Mouse (Mus musculus): ENCODE results near the gene Cdx2.

Gene Cdx2

DNA sequence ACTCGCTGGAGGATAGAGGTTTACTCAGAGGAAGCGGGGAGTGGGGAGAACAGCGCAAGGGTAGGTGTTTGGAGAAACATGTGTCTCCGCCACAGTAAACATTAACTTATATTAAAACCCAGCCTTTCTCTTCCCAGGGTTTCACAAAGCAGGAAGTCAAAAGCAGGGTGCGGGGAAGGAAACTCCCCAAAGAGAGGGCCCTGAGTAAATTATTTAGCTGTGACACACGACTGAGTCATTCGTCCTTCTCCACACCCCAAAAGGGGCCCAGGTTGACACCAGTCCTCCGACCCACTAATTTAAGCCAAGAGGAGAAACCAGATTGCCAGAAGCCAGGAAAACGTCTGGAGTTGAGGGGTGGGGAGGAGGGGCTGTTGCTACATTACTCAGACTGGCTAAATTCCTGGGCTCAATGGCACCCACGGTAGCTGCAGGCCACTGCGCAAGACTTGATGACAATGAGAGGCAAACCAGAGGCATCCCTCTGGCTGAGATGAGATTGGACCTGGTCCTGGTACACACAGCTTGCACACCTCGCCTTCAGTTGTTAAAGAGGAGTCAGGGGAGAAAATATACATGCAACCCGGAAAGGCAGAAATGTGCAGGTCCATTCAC lies 14.5 kb downstream of the Cdx2 start:
- no peak for DNase-seq (ENCODE audit: low read depth, low spot score)

DNA sequence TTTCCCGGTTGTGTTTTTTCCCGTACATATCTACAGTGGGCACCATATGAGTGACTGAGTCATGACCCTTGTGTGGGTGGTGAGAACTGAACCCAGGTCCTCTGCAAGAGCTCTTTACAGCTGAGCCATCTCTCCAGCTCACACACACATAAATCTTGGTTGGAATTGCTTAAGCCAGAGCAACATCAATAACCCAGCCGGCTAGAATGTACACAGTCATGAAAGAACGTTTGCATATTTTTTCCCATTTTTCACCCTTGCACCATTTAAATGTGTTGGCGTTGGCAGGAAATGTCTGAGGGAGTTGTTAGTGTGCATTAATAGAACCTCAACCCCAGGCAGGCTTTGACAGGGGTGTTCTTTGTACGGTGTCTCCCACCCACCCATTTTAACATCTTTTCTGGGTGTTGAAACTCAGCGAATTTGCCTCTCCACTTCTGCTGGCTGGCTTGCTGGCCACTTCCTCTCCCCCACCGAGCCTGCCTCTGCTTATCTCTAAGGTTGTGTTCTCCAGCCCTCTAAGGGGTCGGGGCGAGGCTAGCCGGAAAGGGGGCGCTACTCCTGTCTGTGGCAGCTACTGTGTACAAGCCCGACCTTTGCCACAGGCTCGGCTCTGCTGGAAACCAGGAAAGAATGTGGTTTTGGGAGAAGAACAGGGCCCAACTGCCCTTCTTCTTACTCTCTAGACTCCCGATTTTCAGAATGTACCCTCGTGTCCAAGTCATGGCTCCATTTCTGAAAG lies 15.1 kb downstream of the Cdx2 start:
- no peak for DNase-seq (ENCODE audit: low read depth, low spot score)

- DNase-seq (ENCODE audit: low read depth, low spot score) = peak; percentile 52
Observed at GRCm38 (mm10) chr5:147284365-147284764, 22.7 kb downstream of the Cdx2 start.

DNA sequence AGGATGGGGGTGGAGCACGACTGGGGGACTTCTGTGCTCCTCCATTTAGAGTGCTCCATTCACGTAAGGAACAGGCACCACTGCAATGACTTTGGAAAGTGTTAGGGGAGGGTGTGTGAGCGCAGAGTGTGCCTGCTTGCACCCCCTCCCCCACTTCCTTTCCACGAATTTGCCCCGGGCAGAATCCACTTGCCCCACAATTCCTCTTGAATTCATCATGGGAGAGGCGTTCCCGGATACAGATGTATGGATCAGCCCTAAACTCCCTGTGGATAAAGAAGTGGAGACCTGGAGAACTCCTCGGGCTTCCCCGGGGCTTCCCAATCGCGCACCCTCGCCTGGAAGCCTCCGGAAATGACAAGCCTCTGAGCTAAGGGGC lies 29.5 kb downstream of the Cdx2 start:
- peak; percentile 87 for DNase-seq (ENCODE audit: low read depth, low spot score)

DNA sequence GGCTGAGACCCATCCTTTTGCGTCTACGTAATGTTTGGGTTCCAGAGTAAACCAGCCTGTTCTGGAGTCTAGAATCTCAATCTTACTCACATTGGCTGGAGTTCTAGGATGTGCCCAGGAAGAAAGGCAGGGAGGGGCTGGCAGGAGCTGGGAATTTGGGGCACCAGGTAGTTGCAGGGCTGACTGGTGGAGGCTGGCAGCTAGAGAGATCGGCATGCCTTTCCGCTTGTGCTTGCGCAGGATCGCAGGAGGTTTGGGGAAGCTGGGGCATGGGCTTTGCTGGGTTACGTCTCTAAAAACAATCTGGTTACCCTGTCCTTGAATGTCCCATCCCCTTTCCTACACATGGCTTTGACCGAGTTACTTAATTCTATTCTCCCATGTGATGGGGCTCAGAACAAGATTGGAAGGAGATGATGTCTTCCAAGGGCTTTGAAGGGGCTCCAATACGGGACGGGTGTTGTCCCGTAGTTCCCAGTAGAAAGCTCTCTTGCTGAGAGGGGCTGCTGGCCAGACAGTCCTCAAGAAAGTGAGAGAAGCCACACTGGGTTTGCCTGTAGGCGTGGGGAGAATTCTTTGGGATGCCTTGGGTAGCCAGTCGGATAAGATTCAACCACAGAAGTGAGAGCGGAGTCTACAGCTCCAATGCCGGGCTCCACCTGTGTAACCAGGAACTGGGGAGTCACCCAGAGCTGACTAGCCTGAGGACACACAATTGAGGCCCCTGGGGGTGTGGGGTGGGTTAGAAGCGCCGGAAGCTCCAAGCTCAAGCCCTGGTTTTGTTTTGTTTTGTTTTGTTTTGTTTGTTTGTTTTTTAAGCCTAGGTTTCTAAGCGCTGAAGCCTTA lies 30.1 kb downstream of the Cdx2 start:
- peak; percentile 44 for DNase-seq (ENCODE audit: low read depth, low spot score)

DNA sequence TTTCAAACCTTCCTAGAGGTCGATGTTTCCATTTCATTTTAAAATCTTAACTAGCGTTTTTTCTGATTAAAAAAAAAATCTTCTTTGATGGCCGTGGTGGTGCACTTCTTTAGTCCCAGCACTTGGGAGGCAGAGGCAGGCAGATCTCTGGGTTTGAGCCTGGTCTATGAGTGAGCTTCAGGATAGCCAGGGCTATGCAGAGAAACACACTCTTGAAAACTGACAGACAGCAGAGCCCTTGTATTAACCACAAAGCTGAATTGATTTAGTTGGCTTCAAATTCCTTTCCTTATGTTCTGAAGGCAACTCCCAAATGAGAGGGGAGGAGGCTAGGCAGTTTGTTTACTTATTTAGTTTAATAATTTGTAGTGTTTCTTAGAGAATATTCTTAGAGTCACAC lies 31.3 kb downstream of the Cdx2 start:
- no peak for DNase-seq (ENCODE audit: low read depth, low spot score)

- DNase-seq (ENCODE audit: low read depth, low spot score) = peak; percentile 35
Observed at GRCm38 (mm10) chr5:147274174-147275141, 32.6 kb downstream of the Cdx2 start.

- no peak for DNase-seq (ENCODE audit: low read depth, low spot score)
Observed at GRCm38 (mm10) chr5:147272808-147273345, 34.2 kb downstream of the Cdx2 start.

GRCm38 (mm10) chr5:147272046-147272807 lies 34.8 kb downstream of the Cdx2 start:
- DNase-seq (ENCODE audit: low read depth, low spot score) = no peak

GRCm38 (mm10) chr5:147270673-147271655 lies 36.1 kb downstream of the Cdx2 start:
- DNase-seq (ENCODE audit: low read depth, low spot score) = peak; percentile 10

DNA sequence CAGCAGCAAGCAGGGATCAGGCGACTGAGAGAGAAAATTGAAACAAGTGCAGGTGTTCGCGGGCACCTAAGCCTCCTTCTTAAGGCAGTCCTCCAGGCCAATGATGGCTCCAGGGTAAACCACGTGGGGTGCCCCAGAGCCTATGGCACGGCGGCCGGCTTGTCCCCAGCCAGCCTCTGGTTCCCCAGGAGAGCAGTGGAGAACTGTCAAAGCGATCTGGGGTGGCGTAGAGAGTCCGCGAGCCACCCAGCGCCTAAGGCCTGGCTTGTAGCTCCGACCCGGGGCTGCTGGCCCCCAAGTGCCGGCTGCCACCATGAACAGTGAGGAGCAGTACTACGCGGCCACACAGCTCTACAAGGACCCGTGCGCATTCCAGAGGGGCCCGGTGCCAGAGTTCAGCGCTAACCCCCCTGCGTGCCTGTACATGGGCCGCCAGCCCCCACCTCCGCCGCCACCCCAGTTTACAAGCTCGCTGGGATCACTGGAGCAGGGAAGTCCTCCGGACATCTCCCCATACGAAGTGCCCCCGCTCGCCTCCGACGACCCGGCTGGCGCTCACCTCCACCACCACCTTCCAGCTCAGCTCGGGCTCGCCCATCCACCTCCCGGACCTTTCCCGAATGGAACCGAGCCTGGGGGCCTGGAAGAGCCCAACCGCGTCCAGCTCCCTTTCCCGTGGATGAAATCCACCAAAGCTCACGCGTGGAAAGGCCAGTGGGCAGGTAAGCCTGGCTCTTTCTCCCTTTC lies 37.0 kb downstream of the Cdx2 start, which contains the start of gene Pdx1:
Pdx1 (plus strand) TSS at position 34 of the 747 bp plus-strand sequence.
- DNase-seq (ENCODE audit: low read depth, low spot score) = peak; percentile 80

GRCm38 (mm10) chr5:147269371-147269770 lies 37.7 kb downstream of the Cdx2 start:
- DNase-seq (ENCODE audit: low read depth, low spot score) = no peak

DNA sequence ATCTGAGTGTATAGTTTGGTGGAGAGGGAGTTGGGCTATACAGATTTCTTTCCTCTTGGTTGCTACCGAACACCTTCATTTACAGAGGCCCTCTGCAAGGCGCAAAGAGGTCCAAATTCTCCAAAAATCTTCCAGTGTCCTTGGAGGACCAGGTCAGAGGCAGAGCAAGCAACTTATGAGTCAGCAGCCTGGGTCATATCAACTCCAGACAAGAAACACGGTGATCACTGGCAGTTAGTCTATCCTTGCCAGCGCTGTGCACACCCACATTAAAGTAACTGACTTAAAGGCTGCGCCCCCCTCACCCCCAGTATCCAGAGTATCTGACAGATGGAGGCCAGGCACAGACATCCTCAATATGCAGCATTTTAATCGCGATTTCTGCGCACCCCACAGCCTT lies 38.3 kb downstream of the Cdx2 start:
- DNase-seq (ENCODE audit: low read depth, low spot score) = no peak

- DNase-seq (ENCODE audit: low read depth, low spot score) = no peak
Observed at GRCm38 (mm10) chr5:147267434-147267833, 39.6 kb downstream of the Cdx2 start.

DNA sequence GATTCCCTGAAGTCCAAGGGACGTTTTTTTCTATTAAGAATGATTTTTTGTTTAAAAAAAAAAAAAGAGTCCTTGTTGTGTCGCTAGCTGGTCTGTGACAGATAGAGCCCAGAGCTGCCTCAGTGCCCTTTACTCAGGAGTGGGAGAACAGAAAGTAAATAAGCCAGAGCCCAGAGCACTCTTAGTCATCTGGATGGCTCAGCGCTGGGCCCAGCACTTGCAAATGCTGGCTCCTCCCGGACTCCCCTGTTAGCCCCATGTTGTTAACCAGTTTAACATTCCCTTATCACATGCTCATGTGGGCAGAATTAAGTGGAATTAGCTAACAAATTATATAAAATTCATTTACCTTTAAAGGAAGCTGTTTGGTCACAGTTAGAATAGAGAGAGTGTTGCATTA lies 43.1 kb downstream of the Cdx2 start:
- no peak for DNase-seq (ENCODE audit: low read depth, low spot score)

GRCm38 (mm10) chr5:147261899-147262541 lies 45.0 kb downstream of the Cdx2 start:
- DNase-seq (ENCODE audit: low read depth, low spot score) = no peak

- DNase-seq (ENCODE audit: low read depth, low spot score) = no peak
Observed at GRCm38 (mm10) chr5:147260778-147261177, 46.3 kb downstream of the Cdx2 start.

- no peak for DNase-seq (ENCODE audit: low read depth, low spot score)
Observed at GRCm38 (mm10) chr5:147260189-147260588, 46.9 kb downstream of the Cdx2 start.

Data from ES-CJ7 (cell line).